Mouse (Mus musculus): ENCODE results near the gene Tbc1d8.

The Tbc1d8 gene

DNA sequence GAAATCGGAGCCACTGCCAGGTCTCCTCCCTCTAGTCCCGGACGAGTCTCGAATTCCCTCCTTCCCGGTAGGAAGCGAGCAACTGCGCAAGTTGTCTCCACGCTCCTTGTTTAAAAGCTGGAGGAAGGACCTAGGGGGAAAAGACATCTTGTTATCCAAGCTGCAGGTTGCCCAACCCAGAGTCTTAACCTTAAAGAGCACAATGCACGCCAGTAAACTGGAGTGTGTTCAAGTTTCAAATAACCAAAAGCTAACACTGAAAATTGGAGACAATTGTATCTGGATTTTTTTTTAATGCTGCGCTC is 293 bp upstream of the Tbc1d8 start:
- DNase-seq (ENCODE audit: low read depth) = no peak

GRCm38 (mm10) chr1:39477064-39477463 is 1.5 kb downstream of the Tbc1d8 start:
- DNase-seq (ENCODE audit: low read depth) = no peak

GRCm38 (mm10) chr1:39476341-39476740 is 2.2 kb downstream of the Tbc1d8 start:
- no peak for DNase-seq (ENCODE audit: low read depth)

GRCm38 (mm10) chr1:39474516-39474915 is 4.0 kb downstream of the Tbc1d8 start:
- no peak for DNase-seq (ENCODE audit: low read depth)

DNA sequence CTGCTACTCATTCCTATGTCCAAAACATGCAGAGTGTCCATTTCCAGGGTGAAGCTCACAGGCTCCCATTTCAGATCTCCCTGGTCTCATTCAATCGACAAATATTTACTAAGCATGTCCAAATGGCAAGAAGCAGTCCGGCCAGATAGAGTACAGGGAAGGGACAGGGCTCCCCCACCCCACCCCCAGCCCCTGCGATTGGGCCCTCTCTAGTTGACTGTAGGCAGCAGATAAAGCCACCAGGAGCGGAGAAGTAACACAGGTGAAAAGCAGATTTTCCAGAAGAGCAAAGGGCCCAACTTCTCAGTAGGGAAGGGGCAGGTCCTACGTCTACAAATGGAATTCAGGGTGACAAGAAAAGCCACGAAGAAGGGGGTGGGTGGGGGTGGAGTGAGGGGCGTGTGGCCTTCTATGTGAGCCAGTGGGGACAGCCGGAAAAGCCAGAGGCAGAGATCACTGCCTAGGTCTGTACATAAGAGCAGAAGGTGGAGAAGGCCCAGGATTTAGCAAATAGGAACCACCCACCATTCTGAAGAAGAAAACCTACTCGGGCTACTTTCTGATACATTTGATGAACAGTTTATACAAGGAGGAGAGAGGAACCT is 7.2 kb downstream of the Tbc1d8 start:
- no peak for DNase-seq (ENCODE audit: low read depth)

GRCm38 (mm10) chr1:39468982-39469381 is 9.6 kb downstream of the Tbc1d8 start:
- no peak for DNase-seq (ENCODE audit: low read depth)

GRCm38 (mm10) chr1:39466526-39466925 is 12.0 kb downstream of the Tbc1d8 start:
- DNase-seq (ENCODE audit: low read depth) = no peak

DNA sequence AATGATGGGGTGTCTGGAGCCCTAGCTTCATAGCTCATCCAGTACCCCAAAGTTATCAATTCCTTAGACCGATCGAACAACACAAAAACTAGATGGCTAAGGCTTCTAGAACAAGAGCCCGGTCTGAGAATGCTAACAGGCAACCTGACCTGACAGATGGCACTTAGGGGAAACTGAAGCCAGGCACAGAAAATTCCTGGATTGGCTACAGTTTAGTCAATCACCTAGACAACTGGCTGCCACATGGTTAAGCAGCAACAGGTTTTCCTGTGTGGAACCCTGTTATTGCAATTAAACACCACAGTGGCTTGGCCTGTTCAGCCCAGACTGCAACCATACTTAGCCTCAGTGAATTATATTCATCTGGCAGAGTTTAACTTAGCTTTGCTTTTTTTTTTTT is 13.8 kb downstream of the Tbc1d8 start:
- DNase-seq (ENCODE audit: low read depth) = no peak

DNA sequence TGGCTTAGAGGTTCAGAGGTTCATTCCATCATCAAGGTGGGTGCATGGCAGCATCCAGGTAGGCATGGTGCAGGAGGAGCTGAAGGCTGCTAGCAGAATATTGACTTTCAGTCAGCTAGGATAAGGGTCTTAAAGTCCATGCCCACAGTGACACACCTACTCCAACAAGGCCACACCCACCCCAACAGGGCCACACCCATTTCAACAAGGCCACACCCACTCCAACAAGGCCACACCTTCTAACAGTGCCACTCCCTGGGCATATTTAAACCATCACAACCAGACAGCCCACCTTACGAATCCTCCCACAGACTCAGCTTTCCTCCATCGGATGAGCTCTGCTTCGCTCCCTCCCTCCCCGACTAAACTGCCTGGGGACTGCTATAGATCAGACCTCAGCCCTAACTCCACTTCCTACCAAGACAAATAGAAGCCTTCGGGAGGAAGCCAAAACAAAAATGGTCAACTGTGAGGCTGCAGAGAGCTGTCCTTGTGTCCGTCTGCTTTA is 15.6 kb downstream of the Tbc1d8 start:
- DNase-seq (ENCODE audit: low read depth) = no peak

DNA sequence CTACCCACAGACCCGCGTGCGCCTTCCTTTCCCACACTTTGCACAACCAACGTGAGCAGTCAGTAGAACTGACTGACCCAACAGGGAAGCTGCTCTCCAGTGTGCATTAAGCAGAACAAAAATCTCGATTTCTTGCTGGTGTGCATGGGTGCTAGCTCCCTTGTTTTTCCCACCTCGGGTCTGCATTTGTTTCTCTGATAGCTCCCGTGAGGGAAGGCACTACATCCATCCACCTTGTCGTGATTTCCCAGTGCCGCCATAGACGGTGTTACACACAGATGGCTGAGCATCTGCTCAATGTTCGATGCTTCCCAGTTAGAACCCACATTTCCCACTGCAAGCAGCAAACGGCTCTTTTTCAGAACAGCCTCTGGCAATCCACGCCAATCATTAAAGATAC is 16.5 kb downstream of the Tbc1d8 start:
- DNase-seq (ENCODE audit: low read depth) = no peak

DNA sequence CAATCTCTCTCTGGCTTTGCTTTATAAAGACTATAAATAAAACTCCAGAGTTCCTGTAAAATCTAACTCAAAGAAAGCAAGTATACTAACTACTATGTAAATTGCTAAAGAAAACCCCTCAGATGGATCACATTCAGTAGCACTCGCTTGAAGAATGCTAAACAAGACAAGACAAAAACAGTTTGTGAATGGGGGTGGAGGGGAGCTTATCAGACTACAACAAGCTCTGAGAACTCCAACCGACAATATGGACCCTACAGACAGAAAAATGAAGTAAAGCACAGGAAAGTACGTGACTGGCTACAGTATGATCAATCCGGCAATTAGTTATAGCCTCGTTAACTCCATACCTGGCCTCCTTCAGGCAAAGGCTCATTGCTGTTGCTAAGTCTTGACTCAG is 18.1 kb downstream of the Tbc1d8 start:
- DNase-seq (ENCODE audit: low read depth) = no peak

GRCm38 (mm10) chr1:39457887-39458874 is 20.4 kb downstream of the Tbc1d8 start:
- no peak for DNase-seq (ENCODE audit: low read depth)

GRCm38 (mm10) chr1:39456421-39456853 is 22.1 kb downstream of the Tbc1d8 start:
- DNase-seq (ENCODE audit: low read depth) = no peak

DNA sequence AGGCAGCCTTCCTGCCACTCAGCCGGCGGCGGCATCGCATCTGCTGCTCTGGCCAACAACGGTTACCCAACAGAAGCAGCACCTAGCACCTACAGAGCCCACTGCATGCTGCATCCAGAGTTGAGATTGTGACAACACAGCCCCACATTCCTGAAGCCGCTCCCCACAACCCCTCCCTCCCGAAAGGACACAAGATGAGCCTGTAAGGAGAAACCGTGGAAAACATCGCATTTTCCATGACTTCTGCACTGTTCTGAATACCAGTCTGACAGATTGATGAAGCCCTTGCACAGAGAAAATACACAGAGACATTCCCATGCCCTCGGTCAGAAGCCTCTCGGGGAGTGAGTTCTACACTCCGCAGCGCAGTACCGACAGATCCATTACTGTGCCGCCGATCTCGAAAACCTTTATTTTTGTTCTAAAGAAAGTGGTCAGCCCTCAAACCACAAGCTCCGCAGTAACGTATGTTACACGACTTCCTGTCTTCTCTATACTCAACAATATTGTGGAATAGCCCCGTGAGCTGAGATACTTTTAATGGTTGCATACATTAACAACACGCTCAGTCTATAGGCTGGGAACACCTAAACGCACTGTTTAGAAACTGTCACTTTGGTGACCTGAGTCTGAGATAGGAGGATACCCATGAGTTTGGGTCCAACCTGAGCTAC is 23.1 kb downstream of the Tbc1d8 start:
- DNase-seq (ENCODE audit: low read depth) = no peak

DNA sequence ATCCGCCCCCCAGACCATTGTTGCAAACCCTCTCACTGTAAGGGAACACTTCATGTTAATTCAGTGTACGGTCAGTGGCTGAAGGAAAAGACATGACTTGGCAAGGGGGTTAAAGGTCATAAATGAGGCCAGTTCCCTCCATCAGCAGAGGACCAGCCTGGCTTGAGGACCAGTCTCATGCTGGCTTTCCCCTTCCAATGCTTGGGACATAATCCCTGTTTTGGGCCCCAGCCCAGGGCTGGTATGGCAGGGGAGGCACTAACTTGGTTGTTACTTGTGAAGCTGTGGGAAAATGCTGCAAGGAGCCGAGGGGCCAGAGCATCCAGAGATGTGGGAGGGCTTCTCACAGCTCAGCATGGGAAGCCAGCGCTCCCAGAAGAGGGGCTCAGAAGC is 23.8 kb downstream of the Tbc1d8 start:
- no peak for DNase-seq (ENCODE audit: low read depth)

DNA sequence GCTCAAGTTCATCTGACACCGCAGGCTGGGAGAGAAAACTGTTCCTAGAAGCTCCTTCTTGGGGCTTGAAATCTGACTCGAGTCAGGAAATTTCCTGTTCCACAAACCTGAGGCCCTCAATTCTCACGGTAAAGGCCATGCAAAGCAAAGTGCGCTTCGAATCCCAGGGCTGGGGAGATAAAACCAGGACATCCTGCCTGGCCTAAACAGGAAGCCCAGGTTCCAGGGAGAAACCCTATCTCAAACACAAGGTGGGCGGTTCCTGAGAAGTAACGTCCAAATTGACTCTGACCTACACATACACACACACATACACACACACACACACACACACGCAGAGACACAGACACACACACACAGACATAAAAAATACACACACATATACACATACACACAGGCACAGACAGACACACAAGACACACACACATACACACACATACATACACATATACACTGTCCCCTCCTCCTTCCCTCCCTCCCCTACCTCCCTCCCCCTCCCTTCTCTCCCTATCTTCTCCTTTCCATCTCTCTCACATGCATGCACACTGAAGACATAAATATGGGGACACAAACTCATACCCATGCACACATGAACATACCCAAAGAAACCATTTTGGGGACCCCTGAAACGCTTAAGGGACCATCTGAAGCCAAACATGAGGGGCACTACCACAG is 24.3 kb downstream of the Tbc1d8 start:
- DNase-seq (ENCODE audit: low read depth) = no peak

DNA sequence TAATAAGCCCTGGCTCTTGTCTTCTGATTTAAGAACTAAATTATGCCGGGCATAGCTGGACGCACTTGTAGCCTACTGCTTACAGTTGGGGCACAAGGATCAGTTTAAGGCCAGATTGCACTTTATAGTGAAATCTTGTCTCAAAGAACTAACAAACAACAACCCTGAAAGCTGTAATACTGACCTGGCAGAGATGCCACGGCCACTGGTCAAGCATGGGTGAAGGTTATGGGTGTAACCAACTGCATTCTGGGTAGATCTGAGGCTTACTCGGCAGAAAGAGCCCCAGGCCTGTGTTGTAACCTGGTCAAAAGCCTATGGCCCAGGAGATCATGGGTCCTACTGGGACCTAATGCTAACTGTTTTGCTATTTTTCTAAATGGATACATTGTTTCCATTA is 26.4 kb downstream of the Tbc1d8 start:
- DNase-seq (ENCODE audit: low read depth) = no peak

DNA sequence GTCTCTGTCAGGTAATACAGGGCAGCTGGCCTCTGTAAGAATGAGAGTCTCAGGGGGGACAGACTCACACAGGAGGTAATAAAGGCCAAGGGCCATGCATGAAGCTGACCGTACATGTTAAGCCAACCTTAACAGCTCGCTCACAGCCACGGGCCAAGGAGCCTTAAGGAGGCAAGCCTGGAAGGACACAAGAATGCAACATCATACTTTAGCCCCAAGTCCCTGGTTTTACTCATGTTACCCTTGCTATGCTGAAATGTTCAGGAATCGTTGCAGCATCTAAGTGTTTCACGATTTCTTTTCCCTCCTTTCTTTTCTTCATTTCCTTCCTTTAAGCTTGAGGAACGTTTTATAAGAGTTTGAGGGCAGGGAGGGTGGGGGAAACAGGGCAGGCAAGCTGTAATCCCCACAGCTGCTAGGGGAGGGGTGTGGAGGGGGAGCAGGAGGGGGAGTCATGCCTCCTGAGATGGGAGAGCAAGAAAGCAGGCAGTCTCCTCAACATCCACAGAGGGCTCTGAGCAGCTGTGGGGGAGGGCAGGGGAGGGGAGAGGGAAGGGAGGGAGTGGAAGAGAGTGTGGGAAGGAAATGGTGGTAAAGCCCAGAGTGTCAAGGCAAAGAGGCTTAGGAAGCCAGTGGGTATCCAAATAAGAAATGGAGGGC is 28.4 kb downstream of the Tbc1d8 start:
- no peak for DNase-seq (ENCODE audit: low read depth)

DNA sequence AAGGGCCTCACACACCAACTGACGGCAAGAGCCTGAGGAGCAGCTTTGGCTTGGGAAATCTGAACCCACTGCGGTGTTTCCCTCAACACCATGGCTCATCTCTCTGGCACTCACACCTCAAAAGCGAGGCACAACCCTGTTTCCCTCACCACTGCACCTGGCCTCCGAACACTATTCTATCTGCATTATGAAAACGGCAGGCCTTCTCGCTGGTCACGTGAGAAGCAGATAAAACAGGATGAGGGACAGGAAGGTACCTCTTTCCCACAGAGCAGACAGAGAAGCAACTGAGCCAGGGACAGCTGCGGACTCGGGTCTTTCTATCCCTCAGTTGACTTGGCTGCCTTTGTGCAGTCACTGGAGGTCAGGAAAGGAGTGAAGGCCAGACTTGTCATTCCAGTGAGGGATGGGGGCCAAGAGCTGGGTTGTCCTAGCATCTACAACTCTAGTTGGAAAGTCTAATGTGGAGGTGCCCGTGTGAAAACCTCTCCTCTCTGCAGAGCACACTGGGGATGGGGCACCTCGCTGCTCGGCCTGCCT is 29.2 kb downstream of the Tbc1d8 start:
- DNase-seq (ENCODE audit: low read depth) = no peak

DNA sequence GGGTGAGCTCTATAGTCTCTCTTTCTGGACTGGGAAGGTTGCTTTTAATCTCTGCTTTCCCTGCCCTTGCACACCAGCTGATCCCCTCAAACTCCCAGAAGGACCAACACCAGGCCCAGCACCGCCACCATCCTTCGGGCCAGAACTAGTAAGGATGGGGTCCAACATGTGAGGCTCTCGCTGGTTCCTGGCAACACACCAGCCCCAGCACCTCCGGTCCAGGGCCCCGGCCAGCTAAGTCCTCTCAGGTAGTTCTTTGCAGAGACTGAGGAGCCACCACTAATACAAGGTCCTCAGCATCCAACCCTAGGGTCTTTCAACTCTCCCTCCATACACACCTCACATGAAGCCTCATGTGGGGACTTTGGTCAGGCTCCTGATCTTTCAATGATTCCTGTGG is 29.7 kb downstream of the Tbc1d8 start:
- DNase-seq (ENCODE audit: low read depth) = no peak

DNA sequence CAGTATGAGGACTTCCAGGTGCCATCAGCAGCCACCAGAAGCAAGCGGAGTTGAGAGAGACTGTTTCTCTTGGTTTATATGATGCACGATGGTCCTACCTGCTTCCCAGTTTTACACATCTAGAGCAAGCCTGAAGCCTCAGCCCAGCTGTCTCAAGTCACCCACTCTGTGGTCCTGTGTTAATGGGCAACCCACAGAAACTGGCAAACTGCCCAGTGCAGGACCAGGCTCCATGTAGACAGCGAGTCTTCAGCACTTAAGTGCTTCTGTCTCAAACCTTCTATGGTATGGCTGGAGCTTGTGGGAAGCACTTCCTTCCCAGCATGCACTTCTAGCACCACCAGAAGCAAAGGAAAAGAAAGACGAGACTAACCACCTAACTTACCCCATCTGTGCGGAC is 30.3 kb downstream of the Tbc1d8 start:
- DNase-seq (ENCODE audit: low read depth) = no peak

DNA sequence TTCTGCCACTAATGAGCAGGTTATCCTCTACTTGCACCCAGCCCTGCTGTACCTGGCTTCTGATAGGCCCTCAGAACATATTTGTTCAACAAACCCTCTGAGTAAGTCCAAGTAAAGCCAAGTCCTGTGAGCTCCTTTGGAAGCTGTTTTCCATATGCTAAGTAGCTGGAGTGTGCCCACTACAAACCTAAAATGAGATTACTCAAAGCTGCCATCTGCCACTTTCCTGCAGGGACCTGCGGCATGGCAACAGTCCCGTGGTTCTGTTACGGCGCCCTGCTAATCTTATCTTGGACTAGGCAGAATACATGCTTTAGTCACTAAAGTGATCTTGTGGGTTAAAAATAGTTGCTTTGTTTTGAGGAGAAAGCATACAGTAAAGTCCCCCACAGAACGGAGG is 32.4 kb downstream of the Tbc1d8 start:
- DNase-seq (ENCODE audit: low read depth) = no peak

Measured in fibroblast of lung, adult 2 months (primary cell).